Comparison of ENCODE assay signal across 21 mouse cellular contexts in the genomic region with DNA sequence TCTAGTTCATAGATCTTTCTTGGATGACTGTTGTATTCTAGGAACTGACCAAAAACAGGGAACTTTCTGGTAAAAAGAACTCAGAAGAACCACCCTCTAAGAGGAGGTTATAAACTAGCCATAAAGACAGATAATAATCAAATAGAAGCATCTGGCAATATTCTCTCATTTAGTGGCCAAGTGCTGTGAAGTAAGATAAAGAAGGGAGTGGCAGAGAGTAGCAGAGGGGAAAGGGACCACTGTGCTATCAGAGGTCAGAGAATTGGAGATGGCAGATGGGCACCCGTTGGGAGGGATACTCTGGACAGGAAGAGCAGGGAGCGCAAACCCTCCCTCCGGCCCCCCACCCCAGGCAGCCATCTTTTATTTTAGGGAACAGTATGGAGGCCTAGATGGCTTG. TPM values are rescaled to one million over a fixed set of nuclear protein-coding genes. Genes with fewer than 3 reads are reported as not detected.
DNase-seq lines count a peak whose midpoint lies in the region; ATAC-seq and TF ChIP-seq lines count a peak whose summit lies in the region.
"Had no signal": no experiment of that assay in that cellular context is flagged by ENCODE, and none has a peak within 500 bp of the region (broad histone marks: within the 10 kb centered on the region; RNA-seq: fewer than 3 reads in every experiment).

No protein-coding gene starts in this region.

- 0 out of 2 replicates have a peak, but pooled peaks have one; percentile 31 for TF ChIP-seq EP300 in liver, postnatal 0 days (IDR thresholded peaks at IDR 0.05; ENCODE audit: low read depth)

- H3K4me1 ChIP-seq in G1E (ENCODE audit: insufficient read depth, low read depth, low read length): peaks cover 71% of the 10 kb centered on the region
- peaks cover 10% of the 10 kb centered on the region; the same call in 1 of the 2 replicates for H3K4me1 ChIP-seq in intestine, embryonic 16.5 days (ENCODE audit: control insufficient read depth, insufficient read depth, low read length)
- H3K4me1 ChIP-seq in liver, embryonic 13.5 days (replicated peaks): peaks cover 52% of the 10 kb centered on the region
- peaks cover 3% of the 10 kb centered on the region; the same call in 1 of the 2 replicates for H3K4me1 ChIP-seq in liver, postnatal 0 days (ENCODE audit: insufficient read depth)
- no peaks in the 10 kb centered on the region for H3K4me1 ChIP-seq in forebrain, embryonic 14.5 days (ENCODE audit: control insufficient read depth, insufficient read depth, low read length)
- H3K4me1 ChIP-seq: embryonic facial prominence, embryonic 13.5 days; forebrain, embryonic 10.5 days; forebrain, embryonic 15.5 days; heart, embryonic 10.5 days; hindbrain, embryonic 12.5 days had no signal

- no peaks in the 10 kb centered on the region for H3K27me3 ChIP-seq in G1E (ENCODE audit: insufficient read depth, low read length)
- no peaks in the 10 kb centered on the region for H3K27me3 ChIP-seq in intestine, embryonic 16.5 days (replicated peaks; ENCODE audit: control insufficient read depth, insufficient read depth, low read length)
- no peaks in the 10 kb centered on the region for H3K27me3 ChIP-seq in liver, embryonic 13.5 days
- no peaks in the 10 kb centered on the region for H3K27me3 ChIP-seq in liver, postnatal 0 days (ENCODE audit: insufficient read depth, low read length)
- H3K27me3 ChIP-seq in forebrain, embryonic 14.5 days (replicated peaks; ENCODE audit: control insufficient read depth, insufficient read depth, low read length): no peaks in the 10 kb centered on the region
- H3K27me3 ChIP-seq: embryonic facial prominence, embryonic 13.5 days; forebrain, embryonic 15.5 days; hindbrain, embryonic 12.5 days had no signal

- peak; percentile 93 for ATAC-seq in G1E (ENCODE audit: extremely low read depth, insufficient number of reproducible peaks, low FRiP score, poor library complexity, severe bottlenecking)
- ATAC-seq in intestine, embryonic 16.5 days: peak; percentile 12; the same call in 1 of the 2 replicates
- peak; percentile 82 for ATAC-seq in liver, embryonic 13.5 days (ENCODE audit: low read depth)
- ATAC-seq in liver, postnatal 0 days: no peak
- no peak for ATAC-seq in forebrain, embryonic 14.5 days
- ATAC-seq: forebrain, embryonic 15.5 days had no signal

- H3K36me3 ChIP-seq in G1E (replicated peaks): no peaks in the 10 kb centered on the region
- H3K36me3 ChIP-seq in intestine, embryonic 16.5 days (ENCODE audit: control insufficient read depth, insufficient read depth, low read length): no peaks in the 10 kb centered on the region
- H3K36me3 ChIP-seq in liver, embryonic 13.5 days: no peaks in the 10 kb centered on the region
- H3K36me3 ChIP-seq in liver, postnatal 0 days (replicated peaks; ENCODE audit: insufficient read depth, low read length): no peaks in the 10 kb centered on the region
- no peaks in the 10 kb centered on the region for H3K36me3 ChIP-seq in forebrain, embryonic 14.5 days (ENCODE audit: control insufficient read depth, insufficient read depth, low read length)
- H3K36me3 ChIP-seq: embryonic facial prominence, embryonic 13.5 days; forebrain, embryonic 10.5 days; forebrain, embryonic 15.5 days; heart, embryonic 10.5 days; hindbrain, embryonic 12.5 days had no signal

- H3K9me3 ChIP-seq in G1E (replicated peaks): no peaks in the 10 kb centered on the region
- H3K9me3 ChIP-seq in intestine, embryonic 16.5 days (ENCODE audit: control insufficient read depth, low read length): no peaks in the 10 kb centered on the region
- H3K9me3 ChIP-seq in liver, embryonic 13.5 days (replicated peaks): no peaks in the 10 kb centered on the region
- H3K9me3 ChIP-seq in liver, postnatal 0 days (ENCODE audit: low read length): no peaks in the 10 kb centered on the region
- no peaks in the 10 kb centered on the region for H3K9me3 ChIP-seq in forebrain, embryonic 14.5 days (replicated peaks; ENCODE audit: control insufficient read depth, low read length)
- H3K9me3 ChIP-seq: embryonic facial prominence, embryonic 13.5 days; forebrain, embryonic 10.5 days; forebrain, embryonic 15.5 days; heart, embryonic 10.5 days; hindbrain, embryonic 12.5 days had no signal

- no peak overlapping the region for H3K9ac ChIP-seq in intestine, embryonic 16.5 days (ENCODE audit: low read depth, low read length)
- H3K9ac ChIP-seq in liver, embryonic 13.5 days: no peak overlapping the region
- no peak overlapping the region for H3K9ac ChIP-seq in liver, postnatal 0 days (replicated peaks)
- H3K9ac ChIP-seq in forebrain, embryonic 14.5 days (ENCODE audit: low read length): no peak overlapping the region
- H3K9ac ChIP-seq: embryonic facial prominence, embryonic 13.5 days; forebrain, embryonic 15.5 days; hindbrain, embryonic 12.5 days had no signal

- 70% methylated on average over 3 of the region's 3 CpGs for WGBS in intestine, embryonic 16.5 days
- WGBS in liver, embryonic 13.5 days (ENCODE audit: insufficient replicate concordance): 38% methylated on average over 3 of the region's 3 CpGs
- WGBS in liver, postnatal 0 days (ENCODE audit: insufficient replicate concordance): 63% methylated on average over 3 of the region's 3 CpGs
- WGBS in forebrain, embryonic 14.5 days: 90% methylated on average over 3 of the region's 3 CpGs

- no peak for TF ChIP-seq CTCF in G1E (IDR thresholded peaks at IDR 0.05; ENCODE audit: low read depth, low read length)
- no peak for TF ChIP-seq CTCF in liver, postnatal 0 days (IDR thresholded peaks at IDR 0.05; ENCODE audit: low read depth)

- DNase-seq in G1E (ENCODE audit: low spot score): peak; percentile 50
- no peak for DNase-seq in liver, embryonic 13.5 days
- DNase-seq in liver, postnatal 0 days: no peak
- no peak for DNase-seq in urinary bladder, postnatal 14 days (ENCODE audit: low spot score)
- no peak for DNase-seq in forebrain, embryonic 14.5 days (ENCODE audit: low spot score)
- DNase-seq in thymus, postnatal 0 days (ENCODE audit: low spot score): no peak
- DNase-seq in cerebellum, adult 11-12 months: no peak
- DNase-seq: adrenal gland, adult 2 months; adrenal gland, postnatal 25 days; cerebellum, adult 2 months; gastrocnemius, postnatal 10 days; heart, adult 18-20 months; heart, postnatal 10 days; heart, postnatal 4 days had no signal

- H3K4me3 ChIP-seq in G1E (ENCODE audit: low read depth, low read length): peak overlapping the region; percentile 23; the same call in 1 of the 2 replicates
- no peak overlapping the region for H3K4me3 ChIP-seq in intestine, embryonic 16.5 days (ENCODE audit: low read length)
- H3K4me3 ChIP-seq in liver, embryonic 13.5 days (replicated peaks): no peak overlapping the region
- H3K4me3 ChIP-seq in liver, postnatal 0 days (ENCODE audit: low read depth, low read length): no peak overlapping the region
- H3K4me3 ChIP-seq in forebrain, embryonic 14.5 days (ENCODE audit: low read depth, low read length): no peak overlapping the region
- H3K4me3 ChIP-seq: embryonic facial prominence, embryonic 13.5 days; forebrain, embryonic 10.5 days; forebrain, embryonic 15.5 days; heart, embryonic 10.5 days; hindbrain, embryonic 12.5 days had no signal

- no peak overlapping the region for H3K4me2 ChIP-seq in intestine, embryonic 16.5 days (ENCODE audit: low read depth, low read length)
- H3K4me2 ChIP-seq in liver, embryonic 13.5 days: 0 out of 2 replicates have a peak overlapping the region, but pooled peaks have one; percentile 17
- no peak overlapping the region for H3K4me2 ChIP-seq in liver, postnatal 0 days (ENCODE audit: low read depth, low read length)
- H3K4me2 ChIP-seq in forebrain, embryonic 14.5 days (ENCODE audit: low read length): no peak overlapping the region
- H3K4me2 ChIP-seq: embryonic facial prominence, embryonic 13.5 days; forebrain, embryonic 15.5 days; hindbrain, embryonic 12.5 days had no signal

- H3K27ac ChIP-seq in intestine, embryonic 16.5 days (ENCODE audit: low read length): no peak overlapping the region; the same call in 1 of the 2 replicates
- H3K27ac ChIP-seq in liver, embryonic 13.5 days: no peak overlapping the region
- H3K27ac ChIP-seq in liver, postnatal 0 days (ENCODE audit: low read depth): no peak overlapping the region
- H3K27ac ChIP-seq in forebrain, embryonic 14.5 days (ENCODE audit: low read depth, low read length): no peak overlapping the region
- H3K27ac ChIP-seq: embryonic facial prominence, embryonic 13.5 days; forebrain, embryonic 10.5 days; forebrain, embryonic 15.5 days; heart, embryonic 10.5 days; hindbrain, embryonic 12.5 days had no signal

RNA-seq across cellular contexts. Expression of a gene that starts 34.3 kb away (rescaled TPM):
- total RNA-seq in G1E (2014; fragmentation: Nextera tagmentation): 15.6 and 21.1 TPM in 2 replicates
- total RNA-seq in G1E (2017): 0.64 and 0.98 TPM in 2 replicates
- polyA plus RNA-seq in G1E (2012): 0.14 and 0.15 TPM in 2 replicates
- 28.9 and 29.8 TPM in 2 replicates for polyA plus RNA-seq in intestine, embryonic 16.5 days (2015; fragmentation: Nextera tagmentation; extraction: Ambion mirVana)
- 0.08 and 0.19 TPM in 2 replicates for polyA plus RNA-seq in liver, embryonic 13.5 days (2015; fragmentation: Nextera tagmentation; extraction: Ambion mirVana)
- 0.15 and 0.26 TPM in 2 replicates for polyA plus RNA-seq in liver, postnatal 0 days (2015; fragmentation: Nextera tagmentation; extraction: Ambion mirVana)
- polyA plus RNA-seq in forebrain, embryonic 14.5 days (2014; fragmentation: Nextera tagmentation; extraction: Ambion mirVana): 0.09 TPM in 1 of 2 replicates, not detected in the other
- polyA plus RNA-seq in thymus, postnatal 0 days (2015; fragmentation: Nextera tagmentation; extraction: Ambion mirVana): 1.9 and 2.2 TPM in 2 replicates
- total RNA-seq: gastrocnemius, postnatal 10 days; heart, postnatal 4 days had no signal
- polyA plus RNA-seq: C2C12; forebrain, embryonic 10.5 days; heart, embryonic 10.5 days; hindbrain, embryonic 12.5 days had no signal

Comparison
In these comparisons a context has a peak if more than half of its experiments do, and no peak if none do; other contexts are left out.
1. ATAC-seq: peak in G1E (single experiment), intestine, embryonic 16.5 days (single experiment) and liver, embryonic 13.5 days (single experiment); none in liver, postnatal 0 days (single experiment) and forebrain, embryonic 14.5 days (single experiment).